Mouse (Mus musculus): ENCODE measurements at regions not wholly inside any gene's neighbourhood (a gene's known extent, or its start where the extent isn't known, plus 50 kb on each side); places are given as distances from the start of the nearest gene placed in this dataset.

GRCm38 (mm10) chr1:47961860-47962259 lies 1069.2 kb upstream of the Slc39a10 start:
- peak; percentile 28 for DNase-seq

GRCm38 (mm10) chr1:47940688-47941087 lies 1048.0 kb upstream of the Slc39a10 start:
- DNase-seq = no peak

GRCm38 (mm10) chr1:47914126-47914525 lies 1021.5 kb upstream of the Slc39a10 start:
- no peak for DNase-seq

Measured in right cerebral cortex, adult 18-20 months (tissue).